Mouse (Mus musculus) mouse embryonic stem cell (cell line): Measurements from ENCODE around the gene Arhgef3.

Experiments used
- in situ Hi-C, 2 experiments: fragments of 300-500 bp; cut with MboI; formaldehyde crosslinking; loops; 1 replicate in 1 of 2; 3 replicates in 1 of 2; pipeline ENCODE4 v1.14.3; 2019 to 2020; ENCODE audit warnings: low sequenced_read_pairs in 2 of 2, low pct_unique_long_range_greater_than_20kb in 1 of 2, mixed read lengths in 1 of 2; ENCODE audit not compliant: unreplicated experiment in 1 of 2

The Arhgef3 gene

DNA sequence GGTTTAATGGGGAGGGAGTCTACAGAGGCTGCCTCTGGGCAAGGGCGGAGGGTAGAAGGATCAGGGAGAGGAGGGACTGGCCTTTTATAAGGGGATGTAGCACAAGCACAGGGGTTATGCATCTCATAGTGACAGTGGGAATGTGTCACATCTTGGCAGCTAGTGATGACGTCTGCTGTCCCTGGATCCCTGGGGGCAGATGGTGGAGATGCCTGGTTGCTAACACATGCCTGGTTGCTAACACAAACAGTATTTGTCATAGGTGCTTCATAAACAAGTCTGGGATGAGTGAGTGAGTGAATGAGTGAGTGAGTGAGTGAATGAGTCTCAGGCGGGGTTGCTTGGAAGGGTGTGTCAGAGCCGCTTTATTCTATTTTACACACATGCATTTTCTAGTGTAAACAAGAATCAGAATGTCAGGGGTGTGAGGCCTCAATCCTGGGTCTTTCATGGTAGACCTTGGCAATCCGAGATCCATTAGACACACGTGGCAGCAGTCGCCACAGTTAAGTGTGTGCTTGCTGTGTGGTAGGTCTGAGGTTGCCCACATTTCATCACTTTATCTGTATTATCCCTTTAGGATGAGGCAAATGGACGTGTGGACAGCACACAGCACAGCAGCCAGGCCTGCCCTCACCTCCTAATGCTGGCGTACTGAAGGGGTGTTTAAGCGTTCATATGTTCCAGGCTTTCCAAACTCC is 156.8 kb downstream of the Arhgef3 start:
- in situ Hi-C loops: no loop called here

DNA sequence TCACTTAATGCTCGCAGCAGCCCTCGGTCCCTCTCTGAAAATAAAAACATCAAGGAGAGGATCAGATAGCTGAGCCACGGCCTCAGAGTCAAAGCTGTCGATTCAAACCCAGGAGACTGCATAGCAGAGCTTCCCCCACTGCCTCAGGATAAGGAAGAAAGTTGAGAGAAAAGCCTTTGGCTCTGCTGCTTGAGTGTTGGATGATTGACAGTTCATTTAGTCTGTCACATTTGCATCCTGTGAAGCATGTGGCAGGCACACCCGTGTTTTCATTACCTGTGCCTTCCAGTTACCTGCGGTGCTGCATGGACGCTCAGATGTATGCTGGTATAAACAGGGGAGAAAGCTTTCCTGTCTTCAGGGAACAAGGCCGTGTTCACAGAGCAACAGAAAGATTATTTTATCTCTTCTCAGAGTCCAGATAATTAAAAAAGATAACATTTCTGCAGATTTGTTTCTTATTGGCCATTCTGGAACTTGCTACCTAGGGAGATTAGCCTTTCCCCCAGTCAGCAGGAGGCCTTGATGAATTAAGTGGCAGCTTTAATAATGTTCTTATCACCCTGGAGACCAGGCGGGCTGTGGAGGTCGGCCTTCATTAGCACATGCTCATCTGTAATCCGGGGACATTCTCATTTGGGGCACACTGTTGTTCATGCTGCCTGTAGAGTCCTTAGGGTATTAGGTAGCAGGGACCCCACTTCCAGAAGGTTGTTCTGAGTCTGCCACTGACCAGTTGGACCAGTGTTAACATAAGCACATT is 157.6 kb downstream of the Arhgef3 start:
- in situ Hi-C loops: no loop called here

DNA sequence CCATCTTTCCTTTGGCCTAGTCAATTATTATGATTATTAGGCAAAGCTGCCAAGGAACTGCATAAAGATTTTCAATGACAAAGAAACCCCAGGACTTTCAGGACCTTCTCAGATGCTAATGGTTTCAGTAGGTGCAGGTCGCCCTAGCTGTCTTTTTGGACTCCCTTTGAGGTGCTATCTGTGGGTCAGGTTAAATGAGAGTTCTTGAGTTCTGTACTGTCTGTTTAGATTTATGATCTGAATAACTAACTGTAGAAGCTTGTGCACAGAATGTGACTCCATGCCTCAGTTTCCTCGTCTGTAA is 158.1 kb downstream of the Arhgef3 start:
- in situ Hi-C loops: no loop called here

DNA sequence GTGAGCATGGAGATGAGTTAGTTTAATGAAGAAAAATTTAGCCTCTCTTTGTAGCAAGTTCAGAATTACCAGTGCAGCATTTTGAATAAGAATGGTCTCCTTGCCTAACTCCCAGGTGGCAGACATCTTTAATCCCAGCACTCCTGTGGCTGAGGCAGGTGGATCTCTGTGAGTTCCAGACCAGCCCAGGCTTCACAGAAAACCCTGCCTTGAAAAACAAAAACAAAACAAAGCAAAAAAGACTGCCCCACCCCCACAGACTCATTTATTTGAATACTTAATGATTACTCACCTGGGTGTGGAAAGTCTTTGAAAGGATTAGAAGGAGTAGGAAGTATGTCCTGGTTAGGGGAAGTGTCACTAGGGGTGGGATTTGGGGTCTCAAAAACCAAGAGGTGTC is 158.5 kb downstream of the Arhgef3 start:
- in situ Hi-C loops: no loop called here

DNA sequence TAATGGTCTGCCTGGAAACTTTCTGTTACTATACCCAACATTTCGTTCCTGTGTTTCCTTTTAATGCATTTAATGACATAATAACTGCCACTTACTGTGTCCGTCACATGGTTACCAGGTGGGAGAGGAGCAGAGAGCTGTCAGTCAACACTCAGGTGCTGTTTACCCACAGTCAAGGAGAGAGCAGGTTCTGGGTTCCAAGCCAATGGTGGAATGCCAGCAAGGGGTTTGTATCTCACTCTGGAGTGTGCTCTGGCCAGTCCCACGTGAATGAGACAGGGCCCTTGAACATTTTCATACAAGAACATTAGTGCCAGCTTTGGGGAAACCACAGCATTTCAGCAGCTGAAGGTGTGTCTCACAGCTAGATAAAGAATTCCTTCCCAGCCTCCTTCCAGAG is 162.6 kb downstream of the Arhgef3 start:
- in situ Hi-C loops: no loop called here

DNA sequence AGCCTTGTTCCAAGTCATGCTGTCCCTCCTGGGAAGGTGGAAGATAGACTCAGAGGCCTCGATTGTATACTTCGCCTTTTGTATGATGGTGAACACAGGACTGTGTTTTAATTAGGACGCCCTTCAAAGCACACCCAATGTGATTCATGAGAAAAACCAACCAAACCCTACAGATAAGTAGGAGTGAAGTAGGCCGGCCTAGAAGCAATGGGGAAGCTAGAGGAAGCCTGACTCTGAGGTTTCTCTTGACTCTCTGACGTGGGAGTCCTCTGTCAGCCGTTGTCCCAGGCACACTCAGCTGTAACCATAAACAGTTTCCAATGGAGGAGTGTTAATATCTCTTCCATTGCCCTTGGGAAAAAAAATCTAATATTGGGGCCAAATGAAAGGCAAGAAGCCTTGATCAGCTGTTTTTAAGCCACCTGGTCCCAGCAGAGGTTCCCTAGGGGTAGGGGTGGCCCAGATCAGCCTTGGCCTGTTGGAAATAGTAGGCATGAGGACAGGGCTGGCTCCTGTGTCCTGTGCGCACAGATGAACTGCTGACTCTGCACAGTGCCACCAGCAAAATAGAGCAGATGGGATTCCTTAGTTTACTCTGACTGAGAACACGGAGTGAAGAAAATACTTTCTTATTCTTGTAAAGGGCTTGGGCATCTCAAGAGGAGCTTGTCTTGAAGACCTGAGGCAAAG is 165.6 kb downstream of the Arhgef3 start:
- in situ Hi-C loops: no loop called here

DNA sequence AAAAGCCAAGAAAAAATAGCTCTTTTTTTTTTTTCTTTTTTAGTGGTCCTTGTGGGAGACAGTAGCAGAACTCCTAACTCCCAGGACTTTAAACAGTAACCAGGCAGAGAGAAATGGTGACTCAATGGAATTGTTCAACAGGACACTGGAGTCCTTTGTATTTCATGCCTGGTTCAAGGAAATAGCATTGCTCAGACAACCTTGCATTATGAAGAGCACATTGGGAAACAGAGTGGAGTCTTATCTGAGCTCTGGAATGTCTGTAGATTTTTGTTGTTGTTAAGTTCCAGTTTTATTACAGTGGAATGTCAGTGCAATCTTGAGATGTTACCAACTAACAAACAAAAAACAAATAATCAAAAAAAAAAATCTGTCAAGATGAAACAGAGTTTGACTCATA is 169.3 kb downstream of the Arhgef3 start:
- in situ Hi-C loops: no loop called here

DNA sequence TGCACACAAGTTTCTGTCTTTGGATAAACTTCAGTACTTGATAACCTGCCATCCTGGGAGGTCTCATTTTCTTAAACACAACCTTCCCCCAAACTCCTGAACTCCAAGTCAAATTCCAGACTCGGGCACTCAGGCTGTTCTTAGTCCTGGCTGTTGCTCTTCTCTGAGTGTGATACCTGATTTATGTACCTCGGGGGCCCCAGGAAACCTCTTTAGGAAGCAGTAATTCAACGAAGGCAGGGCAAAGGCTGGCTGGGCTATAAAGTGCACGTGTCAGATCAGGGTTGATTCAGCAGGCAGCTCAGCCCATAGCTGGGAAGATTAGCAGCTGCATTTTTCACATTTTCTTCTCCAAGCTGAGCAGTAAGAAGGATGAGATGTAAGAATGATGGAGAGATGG is 171.5 kb downstream of the Arhgef3 start:
- in situ Hi-C loops: no loop called here

DNA sequence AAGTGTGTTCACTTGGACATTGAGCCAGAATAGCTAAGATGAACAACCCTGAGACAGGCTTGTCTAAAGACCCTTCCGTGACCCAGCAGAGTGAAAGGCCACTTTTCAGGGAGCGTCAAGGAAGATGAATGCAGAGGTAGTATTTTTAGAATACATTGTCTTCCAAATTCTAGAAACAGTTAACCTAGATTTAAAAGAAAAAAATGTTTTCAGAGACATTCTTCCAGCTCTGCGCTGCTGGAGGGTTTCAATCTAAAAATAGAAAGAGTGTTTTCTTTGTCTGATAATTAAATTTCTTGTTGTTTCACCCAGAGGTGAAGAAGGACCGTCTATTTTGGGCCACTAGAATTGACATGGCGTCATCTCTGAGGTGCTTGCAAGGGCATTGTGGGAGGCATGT is 174.4 kb downstream of the Arhgef3 start:
- in situ Hi-C loops: no loop called here

DNA sequence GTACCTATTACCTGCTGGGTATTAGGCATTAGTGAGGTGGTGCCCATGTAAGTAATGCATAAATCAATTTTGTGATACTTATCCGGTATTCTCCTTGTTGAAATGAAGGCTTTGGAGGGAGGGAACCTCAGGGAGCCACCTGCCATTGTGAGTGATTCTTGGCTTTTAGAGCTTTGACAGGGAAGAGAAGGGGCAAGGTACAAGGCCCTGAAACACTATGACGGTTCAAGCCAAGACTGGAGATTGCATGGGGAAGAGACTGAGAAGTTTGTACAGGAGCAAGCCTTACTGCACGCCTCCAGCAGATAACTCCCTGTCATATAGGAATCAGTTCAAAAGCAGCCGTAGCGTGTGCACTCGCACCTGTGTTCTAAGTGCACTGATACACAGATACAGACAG is 177.4 kb downstream of the Arhgef3 start:
- in situ Hi-C loops: no loop called here

DNA sequence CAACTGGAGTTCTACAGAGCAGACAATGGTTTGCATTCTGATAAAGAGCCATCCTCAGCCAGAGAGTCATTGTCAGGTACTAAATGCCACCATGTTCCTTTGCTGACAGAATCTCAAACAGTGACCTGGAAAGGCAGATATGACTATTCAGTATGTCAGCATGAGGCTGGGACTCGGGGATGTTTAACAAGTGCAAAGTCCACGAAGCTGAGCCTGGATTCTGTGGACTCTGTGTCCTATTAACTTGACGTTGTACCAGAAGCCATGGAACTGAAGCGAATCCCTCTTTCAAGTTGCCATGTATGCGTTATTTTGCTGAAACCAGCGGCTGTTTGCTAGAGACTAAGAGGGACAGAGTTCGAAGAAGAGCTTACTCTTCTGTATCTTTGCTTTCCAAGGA is 181.1 kb downstream of the Arhgef3 start:
- in situ Hi-C loops: no loop called here

DNA sequence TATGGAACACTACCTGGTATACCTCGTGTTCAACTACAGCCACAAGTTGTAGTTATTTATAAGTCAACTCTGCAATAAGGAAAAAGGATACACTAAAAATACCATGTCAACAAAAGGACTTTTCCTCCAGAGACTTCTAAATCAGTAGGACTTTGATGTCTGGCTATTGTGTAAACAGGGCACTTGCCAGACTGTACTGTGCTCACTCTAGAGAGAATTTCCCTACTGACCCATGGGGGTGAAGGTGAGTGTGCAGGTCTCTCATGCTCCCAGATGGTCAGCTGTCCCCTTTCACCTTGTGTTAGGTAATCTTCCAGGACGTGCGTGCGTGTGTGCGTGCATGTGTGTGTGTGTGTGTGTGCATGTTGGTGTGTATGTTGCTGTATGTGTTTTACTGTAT is 182.3 kb downstream of the Arhgef3 start:
- in situ Hi-C loops: no loop called here

DNA sequence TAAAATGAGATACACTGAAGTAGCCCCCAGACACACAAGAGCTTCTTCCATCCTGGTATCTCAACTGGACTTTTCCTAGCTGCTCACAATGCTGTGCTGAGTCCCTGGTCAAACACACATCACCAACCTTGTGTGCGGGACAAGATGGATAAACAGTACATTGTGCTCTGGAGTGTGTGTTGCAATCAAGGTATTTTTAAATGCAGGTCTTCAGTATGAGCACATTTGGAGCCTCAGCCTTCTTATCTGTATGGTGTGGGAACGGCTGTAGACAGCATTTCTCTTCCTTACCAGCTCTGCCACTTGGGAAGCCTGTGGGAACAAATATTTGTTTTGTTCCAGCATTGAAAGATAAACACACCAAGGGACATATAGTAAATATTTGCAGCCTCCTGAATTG is 184.2 kb downstream of the Arhgef3 start:
- in situ Hi-C loops: no loop called here

DNA sequence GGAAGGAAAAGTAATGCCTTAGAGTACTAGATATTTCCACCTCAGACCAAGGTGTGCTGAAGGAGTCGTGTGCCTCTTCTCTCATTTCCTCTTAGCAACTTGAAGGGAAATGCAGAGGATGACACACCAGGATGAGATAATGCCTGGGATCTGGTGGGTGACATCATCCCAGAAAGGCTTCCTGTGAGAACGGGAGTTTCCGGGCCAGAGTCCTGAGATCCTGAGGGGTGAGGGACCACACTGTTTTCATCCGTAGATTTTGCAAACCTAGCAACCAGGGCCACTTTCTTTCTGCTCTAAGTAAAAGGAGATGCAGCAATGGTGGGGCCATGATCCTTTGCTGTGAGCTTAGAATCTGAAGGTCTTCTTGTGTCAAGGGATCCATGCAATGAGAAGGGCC is 185.0 kb downstream of the Arhgef3 start:
- in situ Hi-C loops: no loop called here

DNA sequence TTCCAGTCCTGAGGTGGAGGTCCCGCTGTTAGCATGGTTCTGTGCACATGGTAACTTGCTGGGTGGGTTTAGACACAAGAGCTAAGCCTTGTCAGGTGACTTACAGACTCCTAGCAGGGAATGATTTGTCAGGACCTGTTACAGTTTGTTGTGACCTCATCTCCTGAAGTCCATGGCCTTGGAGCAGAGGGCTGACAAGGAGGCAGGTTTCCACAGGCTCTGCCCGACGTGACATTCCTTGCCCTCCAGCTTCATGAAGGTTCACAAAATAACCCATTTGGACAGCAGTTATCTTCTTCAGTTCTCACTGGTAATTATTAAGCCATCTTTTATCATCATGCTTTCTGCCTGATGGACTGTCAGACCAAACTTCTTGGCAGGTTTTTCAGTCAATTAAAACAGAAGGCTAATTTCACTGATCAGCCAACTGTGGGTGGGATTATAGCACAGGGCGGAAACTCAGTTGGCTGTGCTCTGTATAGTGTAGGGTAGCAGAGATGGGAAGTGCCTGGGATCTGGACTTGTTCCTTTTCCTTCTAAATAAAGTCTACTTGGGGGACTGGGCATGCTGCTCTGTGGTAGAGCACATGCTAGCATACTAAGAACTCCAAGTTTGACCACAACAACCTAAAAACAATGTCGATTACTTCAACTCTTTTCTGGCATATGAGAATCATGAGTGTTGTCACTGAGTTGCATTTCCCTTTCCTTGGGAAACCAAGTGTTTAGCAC is 187.2 kb downstream of the Arhgef3 start:
- in situ Hi-C loops: no loop called here

DNA sequence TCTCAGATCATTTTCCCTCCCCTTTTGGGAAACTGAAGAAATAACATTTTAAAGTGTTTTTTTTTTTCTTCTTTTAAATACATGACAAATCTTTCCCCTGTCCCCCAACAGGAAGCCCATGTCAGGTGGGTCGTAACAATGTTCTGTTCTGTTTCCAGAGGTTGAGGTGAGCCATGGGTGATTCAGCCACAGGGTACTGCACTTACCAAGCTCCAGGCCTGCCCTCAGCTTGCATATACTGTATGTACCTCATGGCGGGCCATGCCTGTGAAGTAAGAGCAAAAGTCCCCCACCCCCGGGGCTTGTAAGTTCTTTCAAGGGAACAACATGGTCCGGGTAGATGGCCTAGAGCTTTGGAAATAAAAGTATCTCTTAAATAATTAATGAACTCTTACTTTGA is 188.6 kb downstream of the Arhgef3 start:
- in situ Hi-C loops: no loop called here

DNA sequence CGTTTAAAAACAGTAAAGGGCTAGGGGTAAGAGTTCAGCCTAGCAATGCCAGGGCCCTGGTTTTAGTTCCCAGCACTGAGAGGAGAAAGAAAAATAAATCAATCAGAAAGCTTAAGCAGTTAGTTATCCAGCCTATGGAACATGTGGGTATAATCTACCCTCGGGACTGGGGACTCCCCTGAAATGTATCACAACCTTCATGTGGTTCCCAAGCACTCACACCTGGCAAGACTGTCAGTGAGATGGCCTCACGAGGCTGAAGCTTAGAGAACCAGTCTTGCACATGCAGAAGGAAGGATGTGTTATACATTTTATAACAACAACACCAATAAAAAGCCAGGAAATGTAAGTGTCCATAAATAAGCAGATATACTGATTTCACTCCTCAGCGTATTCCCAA is 189.7 kb downstream of the Arhgef3 start:
- in situ Hi-C loops: no loop called here

DNA sequence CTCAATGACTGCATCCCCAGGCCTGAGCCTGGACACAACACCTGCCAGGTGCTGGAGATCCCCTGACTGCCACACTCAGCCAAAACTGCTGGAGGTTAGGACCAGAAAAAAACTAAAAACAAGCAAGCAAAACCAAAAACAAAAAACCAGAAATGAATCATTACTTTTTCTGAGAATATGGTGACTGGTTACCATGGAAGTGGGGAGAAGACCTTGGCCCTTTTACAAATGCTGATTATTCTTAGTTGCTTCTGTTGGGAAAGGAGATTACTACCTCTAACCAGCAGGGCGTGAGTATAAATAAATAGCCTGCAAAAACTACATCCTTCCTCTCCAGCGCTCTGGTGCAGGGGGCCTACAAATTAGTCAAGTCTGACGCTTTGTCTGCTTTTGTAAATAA is 194.1 kb downstream of the Arhgef3 start:
- in situ Hi-C loops: no loop called here

DNA sequence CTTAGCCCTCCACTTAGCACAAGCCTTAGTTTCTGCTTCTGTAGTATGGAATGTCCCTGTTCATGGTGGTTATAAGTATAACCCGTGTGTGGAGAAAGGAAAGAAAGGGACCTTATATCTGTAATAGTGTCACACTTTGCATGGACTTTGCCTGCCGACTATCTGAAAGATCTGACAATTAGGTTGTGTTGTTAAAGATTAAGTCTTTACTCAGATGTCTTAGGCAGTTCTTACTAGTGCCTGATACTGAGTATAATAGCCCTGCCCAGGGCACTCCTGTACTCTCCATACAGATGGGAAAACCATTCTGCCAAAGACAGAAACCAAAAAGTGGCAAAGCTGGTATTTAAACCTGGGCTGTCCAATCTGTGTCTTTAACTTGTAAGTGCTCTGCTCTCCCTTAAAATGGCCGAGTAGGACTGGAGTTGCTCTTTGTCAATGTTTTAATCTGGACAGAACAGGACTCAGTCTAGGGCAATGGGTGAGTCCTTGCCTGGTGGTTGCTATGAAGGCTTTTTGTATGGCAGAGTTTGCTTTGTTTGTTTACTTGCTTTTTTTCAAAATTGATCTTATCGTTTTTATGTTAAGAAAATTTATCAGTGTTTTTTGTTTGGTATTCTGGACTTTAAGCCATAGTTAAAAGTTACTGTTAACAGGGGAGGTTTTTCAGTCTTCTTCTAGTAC is 196.0 kb downstream of the Arhgef3 start:
- in situ Hi-C loops: no loop called here
